Comparison of ENCODE assay signal across 7 mouse cellular contexts in genomic region chr13:63564626-63565319, GRCm38 (mm10). TPM values are rescaled to one million over a fixed set of nuclear protein-coding genes. Genes with fewer than 3 reads are reported as not detected.
DNase-seq lines count a peak whose midpoint lies in the region; ATAC-seq and TF ChIP-seq lines count a peak whose summit lies in the region.

No protein-coding gene starts in this region.

- peaks cover 38% of the 10 kb centered on the region for H3K36me3 ChIP-seq in hindbrain, embryonic 10.5 days

- H3K4me3 ChIP-seq in hindbrain, embryonic 10.5 days: peak overlapping the region; percentile 86
- H3K4me3 ChIP-seq in left cerebral cortex, adult 2 months: peak overlapping the region; percentile 82

- H3K4me1 ChIP-seq in hindbrain, embryonic 10.5 days (replicated peaks): peaks cover 59% of the 10 kb centered on the region

- WGBS in hindbrain, embryonic 10.5 days: under 1% methylated on average over 36 of the region's 36 CpGs

- no peak for DNase-seq in Patski (ENCODE audit: low read depth, low spot score)
- peak; percentile 69 for DNase-seq in cerebellum, adult 8-10 months
- DNase-seq in hindbrain, embryonic 10.5 days (ENCODE audit: low spot score): no peak
- DNase-seq in left cerebral cortex, adult 2 months (ENCODE audit: extremely low spot score in 1 of 2, low spot score in 2 of 2): peak; percentile 60 to 65
- peak; percentile 51 for DNase-seq in right cerebral cortex, postnatal 4 days

- POLR2A ChIA-PET in Patski (lab: Charles Lee): interaction anchor here (0.8 to 1.0 kb wide), 3 partner anchors 28 to 519 kb away, joined by 3 read pairs; no protein-coding TSS in a partner anchor

- in situ Hi-C loops in Patski (cut with MboI; ENCODE audit: low pct_unique_long_range_greater_than_20kb): loop anchor here (5.0 kb wide), 1 partner anchor 132 kb away; no protein-coding TSS in a partner anchor

- peak; percentile 7 for ATAC-seq in Patski
- peak; percentile 13 for ATAC-seq in frontal cortex, adult (ENCODE audit: low TSS enrichment)
- peak; percentile 19 for ATAC-seq in megakaryocyte progenitor cell, adult 5-6 weeks (replicated peaks; ENCODE audit: poor library complexity)

- CTCF ChIA-PET in Patski (lab: Charles Lee): no interaction called here

- no peaks in the 10 kb centered on the region for H3K9me3 ChIP-seq in hindbrain, embryonic 10.5 days

- intact Hi-C loops in left cerebral cortex, adult 2 months (cut with DNase I): loop anchor here (5.0 to 10.0 kb wide), 4 partner anchors 132 to 640 kb away; partner anchors contain the start of gene Zfp367

- no peaks in the 10 kb centered on the region for H3K27me3 ChIP-seq in Patski
- H3K27me3 ChIP-seq in hindbrain, embryonic 10.5 days (ENCODE audit: insufficient read depth, poor library complexity, severe bottlenecking): peaks cover 12% of the 10 kb centered on the region

- TF ChIP-seq CTCF in Patski (IDR thresholded peaks at IDR 0.05): no peak
- no peak for TF ChIP-seq CTCF in left cerebral cortex, adult 2 months (IDR thresholded peaks at IDR 0.05)

- peak overlapping the region; percentile 98 for H3K27ac ChIP-seq in hindbrain, embryonic 10.5 days
- peak overlapping the region; percentile 93 for H3K27ac ChIP-seq in left cerebral cortex, adult 2 months

RNA-seq across cellular contexts. Expression of gene Ptch1, which starts 8.6 kb away (rescaled TPM):
- polyA plus RNA-seq in Patski (2021): 13.8 TPM
- 21.8 and 22.1 TPM in 2 replicates for polyA plus RNA-seq in hindbrain, embryonic 10.5 days (2016; fragmentation: Nextera tagmentation; extraction: Ambion mirVana)
- total RNA-seq in left cerebral cortex, adult 2 months (2021): 10 to 100 TPM; 53.5 to 58.2 TPM
- total RNA-seq in megakaryocyte progenitor cell, adult 5-6 weeks (2015): 8.6 and 11.6 TPM in 2 replicates
- 6.5 TPM in 2 replicates for total RNA-seq in megakaryocyte progenitor cell, adult 5-6 weeks (2017)

Comparison
In these comparisons a context has a peak if more than half of its experiments do, and no peak if none do; other contexts are left out.
1. DNase-seq: peak in cerebellum, adult 8-10 months (single experiment), left cerebral cortex, adult 2 months (2 of 2) and right cerebral cortex, postnatal 4 days (single experiment); none in Patski (single experiment) and hindbrain, embryonic 10.5 days (single experiment).
2. RNA of gene Ptch1, which starts 8.6 kb away (total RNA-seq): 53.5 to 58.2 TPM in left cerebral cortex, adult 2 months; 6.5 to 11.6 TPM in megakaryocyte progenitor cell, adult 5-6 weeks; every median in the first group is over 4 times any median in the second.
3. Peak in every context shown above with its lines, with median percentiles within 50 percentile points of each other: ATAC-seq.